Mouse (Mus musculus): Measurements from ENCODE around the gene D10Wsu102e.

DNA sequence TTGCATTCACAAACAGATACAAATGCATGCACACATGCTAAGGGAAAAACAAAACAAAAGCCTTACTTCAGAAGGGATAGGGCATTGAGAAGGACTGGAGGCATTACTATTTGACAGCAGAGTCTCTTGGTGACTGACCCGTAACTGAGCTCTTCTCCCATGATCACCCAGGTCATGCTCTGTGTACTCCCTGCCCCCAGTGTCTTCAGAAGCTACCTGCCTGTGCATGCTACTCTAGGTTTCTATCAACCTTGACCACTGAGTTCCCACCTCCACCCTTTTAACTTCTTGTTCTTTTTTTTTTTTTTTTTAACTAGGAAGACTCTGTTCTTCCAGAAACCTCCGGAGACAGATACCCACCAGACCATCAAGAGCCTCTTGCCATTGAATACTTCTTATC is 9.3 kb upstream of the D10Wsu102e start:
- TF ChIP-seq CTCF (IDR thresholded peaks at IDR 0.05; ENCODE audit: extremely low read depth, insufficient read length, insufficient replicate concordance, low read depth, low read length) (no peak), POLR2A (IDR thresholded peaks at IDR 0.05; ENCODE audit: low read depth, low read length) (no peak)
